Mouse (Mus musculus): ENCODE data around the gene Pkmyt1.

GRCm38 (mm10) chr17:23742210-23742793, 16.2 kb downstream of the Pkmyt1 start:
- TF ChIP-seq E2F4 (IDR thresholded peaks at IDR 0.05; ENCODE audit: insufficient read depth) (no peak), POLR2A (IDR thresholded peaks at IDR 0.05; ENCODE audit: insufficient read length, low read depth) (no peak), TCF12 (IDR thresholded peaks at IDR 0.05; ENCODE audit: insufficient read depth, poor library complexity, severe bottlenecking) (no peak), USF1 (IDR thresholded peaks at IDR 0.05; ENCODE audit: low read depth) (no peak), MYOG (IDR thresholded peaks at IDR 0.05; ENCODE audit: control insufficient read depth in 1 of 3, insufficient read depth in 1 of 3, insufficient read length in 2 of 3, low read depth in 2 of 3) (no peak), POLR2AphosphoS2 (IDR thresholded peaks at IDR 0.05; ENCODE audit: insufficient read length, low read depth) (no peak), REST (IDR thresholded peaks at IDR 0.05; ENCODE audit: insufficient read depth, insufficient read length) (no peak), MYOD1 (IDR thresholded peaks at IDR 0.05; ENCODE audit: control insufficient read depth in 1 of 3, insufficient read length in 2 of 3, low read depth in 2 of 3) (no peak), MAX (IDR thresholded peaks at IDR 0.05; ENCODE audit: low read depth) (no peak), TCF3 (IDR thresholded peaks at IDR 0.05; ENCODE audit: insufficient read length, low read depth) (no peak), CEBPB (IDR thresholded peaks at IDR 0.05; ENCODE audit: insufficient read depth, poor library complexity, severe bottlenecking) (no peak)

All from myocyte (in vitro differentiated cells).